Mouse (Mus musculus) brown adipose tissue, adult 24 weeks (tissue): Measurements from ENCODE around the gene Fzd7. TPM values are rescaled to one million over a fixed set of nuclear protein-coding genes. Genes with fewer than 3 reads are reported as not detected.

Experiments
- H3K27ac ChIP-seq: fragments of 200-500 bp; replicated peaks from 2 replicates; pipeline ENCODE4 v1.5.1; 2012; ENCODE audit warnings: low read depth, mild to moderate bottlenecking, low read length
- H3K4me1 ChIP-seq: fragments of 200-500 bp; 2 replicates; pipeline ENCODE4 v1.6.1; 2012; ENCODE audit warnings: low read length, mixed read lengths; ENCODE audit not compliant: control insufficient read depth, insufficient read depth, insufficient read length
- H3K4me3 ChIP-seq: fragments of 200-500 bp; 2 replicates; pipeline ENCODE4 v1.5.1; 2012; ENCODE audit warnings: low read depth, mild to moderate bottlenecking, low read length, moderate library complexity; ENCODE audit not compliant: insufficient read depth
- polyA plus RNA-seq: library from polyadenylated mRNA; stranded (reverse); fragments of >200 nt; gene quantifications from 2 replicates; pipeline ENCODE4 v1.2.4, GENCODE M21; 2012; ENCODE audit not compliant: missing spikeins, insufficient read depth, insufficient read length

The Fzd7 gene
- polyA plus RNA-seq, 1 experiment: 6.4 TPM

DNA sequence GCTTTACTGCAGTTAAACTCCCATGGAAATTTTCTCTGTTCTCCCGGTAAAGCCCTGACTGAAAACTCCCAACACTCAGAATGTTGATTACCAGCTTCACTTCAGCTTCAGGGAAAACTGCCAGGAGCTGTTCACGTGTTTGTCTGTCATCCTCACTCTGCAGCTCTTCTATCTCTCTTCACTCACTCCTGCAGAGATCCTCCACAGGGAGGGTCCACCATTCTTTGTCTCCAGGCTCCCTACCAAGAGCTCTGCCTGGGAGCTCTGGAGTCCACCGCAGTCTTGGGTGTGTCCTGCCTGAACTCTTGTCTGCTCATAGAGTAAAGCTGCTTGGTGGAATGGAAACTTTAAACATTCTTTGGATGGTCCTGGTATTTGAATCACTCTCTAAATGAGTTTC, 25.4 kb upstream of the Fzd7 start:
- Histone ChIP-seq H3K4me3 (no peak overlapping the region), H3K4me1 (no peaks in the 10 kb centered on the region; the same call in 1 of the 2 replicates), H3K27ac (no peak overlapping the region)

DNA sequence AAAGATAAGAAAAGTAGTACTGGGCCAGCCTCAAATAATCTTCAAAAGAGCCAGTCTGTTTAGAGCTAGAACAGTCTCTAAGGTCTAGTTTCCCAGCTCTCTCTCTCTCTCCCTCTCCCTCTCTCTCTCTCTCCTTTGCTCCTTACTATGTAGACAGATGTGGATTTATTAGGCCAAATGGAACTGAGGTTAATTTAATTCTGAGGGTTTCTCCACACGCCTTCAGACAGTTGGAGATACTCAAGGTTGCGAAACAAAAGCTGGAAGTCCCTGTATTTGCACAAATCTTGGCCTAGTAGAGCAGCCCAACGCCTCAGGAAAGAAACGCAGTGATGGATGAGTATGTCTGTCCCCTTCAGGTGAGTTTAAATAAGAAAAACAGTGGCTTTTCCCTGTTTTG, 24.4 kb upstream of the Fzd7 start:
- H3K4me1 ChIP-seq: no peaks in the 10 kb centered on the region; the same call in 1 of the 2 replicates
- no peak overlapping the region for H3K27ac ChIP-seq
- no peak overlapping the region for H3K4me3 ChIP-seq

DNA sequence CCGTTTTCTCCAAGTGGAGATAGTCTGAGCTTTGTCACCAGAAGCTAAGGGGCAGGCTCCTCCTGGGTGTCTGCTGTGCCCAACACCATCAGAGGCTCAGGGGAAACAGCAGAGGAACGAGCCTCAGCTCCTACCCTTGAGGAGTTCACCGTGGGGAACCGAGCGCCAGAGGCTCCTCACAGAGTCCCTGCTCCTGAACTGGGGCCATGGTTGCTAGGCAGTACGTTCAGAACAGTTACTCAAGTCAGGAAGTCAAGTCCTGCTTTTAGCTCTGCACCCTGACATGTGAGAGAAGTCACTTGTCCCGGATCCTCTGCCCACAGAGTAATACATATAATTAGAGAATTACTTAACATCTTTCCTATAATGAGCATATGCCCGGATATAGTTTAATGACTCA, 23.3 kb upstream of the Fzd7 start:
- no peak overlapping the region for H3K27ac ChIP-seq
- H3K4me3 ChIP-seq: no peak overlapping the region

DNA sequence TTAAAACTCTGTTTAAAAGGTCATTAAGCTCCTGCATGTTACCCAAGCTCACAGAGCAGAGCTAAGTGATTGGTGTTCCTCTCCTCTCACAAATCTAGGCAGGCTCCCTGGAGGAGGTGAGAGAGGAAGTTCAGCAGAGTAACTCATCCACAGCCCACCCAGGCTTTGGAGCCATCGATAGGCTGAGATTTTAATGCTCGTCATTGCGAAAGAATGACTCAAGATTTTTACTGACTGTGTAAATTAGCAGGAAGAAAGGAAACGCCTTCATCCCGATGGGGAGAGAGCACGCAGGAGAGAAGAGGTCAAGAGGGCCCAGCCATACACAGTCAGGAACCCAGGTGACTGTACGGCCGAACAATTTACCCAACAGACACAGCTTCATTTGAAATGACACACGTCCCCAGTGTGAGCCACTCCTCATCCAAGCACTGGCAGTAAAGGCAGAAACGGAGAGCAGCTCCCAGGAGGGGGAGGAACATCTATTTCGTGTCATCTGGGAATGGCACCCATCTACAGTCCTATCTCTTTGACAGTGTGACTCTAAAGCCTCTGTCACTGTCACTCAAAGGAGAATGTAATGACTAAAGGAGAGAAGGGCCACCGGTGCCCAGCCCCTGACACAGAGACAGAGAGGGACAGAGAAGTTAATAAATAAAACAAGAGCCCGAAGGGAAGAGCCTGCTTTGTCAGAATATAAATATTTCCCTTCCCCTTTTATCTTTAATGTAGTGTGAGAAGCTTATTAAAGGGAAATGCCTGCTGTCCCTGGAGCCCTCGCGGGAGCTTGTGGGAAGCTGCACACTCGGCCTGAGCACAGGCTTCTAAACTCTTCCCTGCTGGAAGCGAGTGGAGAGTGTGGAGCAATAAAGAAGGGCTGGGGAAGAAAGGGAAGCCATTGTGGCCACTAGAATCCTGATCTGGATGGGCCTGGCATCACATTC, 17.3 kb upstream of the Fzd7 start:
- Histone ChIP-seq H3K4me1 (no peaks in the 10 kb centered on the region), H3K4me3 (no peak overlapping the region), H3K27ac (no peak overlapping the region)

More for the DNA sequence above, 23.3 kb upstream of the Fzd7 start:
- no peaks in the 10 kb centered on the region; the same call in 1 of the 2 replicates for H3K4me1 ChIP-seq

DNA sequence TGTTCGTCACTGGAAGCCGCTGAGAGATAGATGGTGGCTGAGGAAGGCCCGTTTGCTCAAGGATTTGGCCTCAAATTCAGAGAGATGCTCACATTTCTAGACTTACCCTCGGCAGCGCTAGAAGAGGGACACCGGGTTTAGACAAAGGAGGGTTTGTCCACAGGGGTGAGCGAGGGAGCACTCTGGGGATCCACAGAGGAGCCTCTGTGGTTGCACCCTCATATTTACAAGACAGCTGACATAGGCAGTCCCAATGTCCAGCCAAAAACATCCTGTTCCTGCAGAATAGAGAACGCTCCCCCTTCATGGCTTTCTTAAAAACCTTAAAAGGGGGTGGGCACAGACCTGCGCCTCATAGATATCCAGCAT, 16.6 kb upstream of the Fzd7 start:
- Histone ChIP-seq H3K4me1 (no peaks in the 10 kb centered on the region), H3K4me3 (no peak overlapping the region), H3K27ac (no peak overlapping the region)

DNA sequence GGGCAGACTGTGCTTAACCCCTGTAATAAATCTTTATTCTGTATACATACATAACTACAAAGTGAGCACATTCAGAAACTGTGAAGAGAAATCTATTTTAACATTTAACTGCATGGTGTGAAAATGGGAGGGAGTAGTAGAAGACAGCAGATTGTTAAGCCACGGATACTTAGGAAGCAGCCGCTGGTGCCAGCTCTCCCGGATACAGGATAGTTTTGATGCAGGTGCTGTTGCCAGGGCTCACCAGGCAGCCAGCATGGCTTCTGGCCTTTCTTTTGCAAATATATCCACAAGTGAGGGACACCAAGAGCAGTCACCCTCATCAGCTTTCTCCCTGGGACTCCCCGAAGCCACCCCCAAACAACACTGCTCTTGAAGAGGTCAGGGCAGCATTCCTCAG, 13.1 kb upstream of the Fzd7 start:
- no peak overlapping the region for H3K4me3 ChIP-seq
- H3K27ac ChIP-seq: no peak overlapping the region
- no peaks in the 10 kb centered on the region for H3K4me1 ChIP-seq

DNA sequence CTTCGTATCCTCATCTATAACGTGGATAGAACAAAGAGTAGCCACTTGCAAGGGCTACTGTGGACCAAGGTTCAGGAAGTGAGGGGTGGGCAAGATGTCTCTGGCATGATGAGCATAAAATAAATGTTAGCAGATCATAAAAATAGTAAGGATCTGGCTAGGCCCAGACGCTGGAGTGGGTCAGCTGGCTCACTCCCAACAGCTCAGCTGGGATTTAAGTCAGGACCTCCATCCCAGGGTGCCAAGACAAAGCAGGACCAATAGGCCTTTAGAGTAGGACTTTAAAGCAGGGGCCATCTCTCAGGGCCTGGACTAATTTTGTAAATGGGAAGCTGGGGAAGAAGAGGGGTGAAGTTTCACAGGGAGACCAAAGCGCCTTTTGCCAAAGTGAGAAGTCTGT, 11.5 kb upstream of the Fzd7 start:
- H3K4me1 ChIP-seq: no peaks in the 10 kb centered on the region
- H3K27ac ChIP-seq: no peak overlapping the region
- H3K4me3 ChIP-seq: no peak overlapping the region

DNA sequence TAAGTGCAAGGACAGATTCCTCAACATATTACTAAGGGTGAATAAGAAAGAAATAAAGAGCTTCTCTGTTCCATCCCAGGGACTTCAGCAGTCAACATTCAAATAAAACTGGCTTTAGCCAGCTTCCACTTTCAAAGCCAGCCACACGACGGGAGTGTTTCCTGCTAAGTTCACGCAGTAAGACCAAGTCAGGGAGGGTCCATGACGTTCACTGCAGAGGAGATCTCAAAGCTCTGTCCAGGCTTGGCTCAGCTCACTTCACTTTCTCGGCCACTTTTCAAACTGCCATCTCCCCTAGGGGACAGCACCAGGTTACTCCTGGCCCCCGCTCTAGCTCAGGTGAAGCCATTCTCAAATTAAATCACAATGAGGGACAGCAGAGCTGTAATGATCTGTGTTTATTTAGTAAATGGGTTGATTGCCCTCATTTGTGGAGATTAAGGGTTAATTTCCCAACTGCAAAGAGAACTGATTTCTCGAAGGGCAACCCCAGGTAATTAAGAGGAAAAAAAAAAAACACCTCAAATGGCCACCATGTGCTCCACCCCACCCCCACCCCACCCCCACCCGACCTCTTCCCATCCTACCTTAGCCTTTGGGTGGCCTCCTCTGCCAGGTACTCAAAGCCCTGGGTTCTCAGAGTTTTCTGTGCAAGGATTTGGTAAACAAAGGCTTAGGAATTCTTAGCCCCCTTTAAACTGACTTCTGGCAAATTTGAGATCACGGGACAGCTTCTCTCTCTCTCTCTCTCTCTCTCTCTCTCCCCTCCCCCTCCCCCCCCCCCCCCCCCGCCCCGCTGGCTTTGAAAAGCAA, 9.7 kb upstream of the Fzd7 start:
- no peak overlapping the region for H3K4me3 ChIP-seq
- no peaks in the 10 kb centered on the region for H3K4me1 ChIP-seq
- H3K27ac ChIP-seq: no peak overlapping the region

DNA sequence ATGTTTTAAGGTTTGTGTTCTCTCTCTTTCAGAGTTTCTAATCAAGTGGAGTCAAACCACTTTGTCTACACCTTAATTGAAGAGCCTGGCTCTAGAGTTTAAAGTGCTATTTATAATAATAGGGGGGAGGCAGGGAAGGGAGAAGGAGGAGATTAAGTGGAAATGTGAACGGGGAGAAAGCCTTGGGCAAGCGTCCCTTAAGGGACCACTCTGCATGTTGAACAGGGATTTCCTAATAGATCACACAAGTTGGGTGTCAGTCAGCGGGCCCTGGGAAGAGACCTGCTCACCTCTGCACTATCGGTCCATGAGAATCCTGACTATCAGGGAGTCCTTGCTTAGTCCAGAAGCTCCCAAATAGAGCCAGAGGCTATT, 9.1 kb upstream of the Fzd7 start:
- H3K4me1 ChIP-seq: no peaks in the 10 kb centered on the region

DNA sequence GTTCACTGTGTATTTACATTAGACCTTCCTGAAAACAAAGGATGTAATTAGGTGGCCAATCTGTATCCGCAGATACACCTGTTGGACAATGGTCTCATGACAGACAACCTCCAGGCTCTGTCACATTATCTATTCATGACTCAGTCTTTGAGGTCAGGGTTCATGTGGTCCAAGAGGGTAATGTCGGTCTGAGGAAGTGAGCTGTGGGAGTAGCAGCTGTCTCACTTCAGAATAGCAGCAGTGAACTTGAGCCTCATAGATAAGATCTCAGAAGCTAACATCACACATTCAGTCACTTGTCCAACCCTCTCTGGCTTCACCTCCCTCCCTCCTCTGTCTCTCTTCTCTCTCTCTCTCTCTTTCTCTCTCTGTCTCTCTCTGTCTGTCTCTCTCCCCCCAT, 6.6 kb upstream of the Fzd7 start:
- H3K4me1 ChIP-seq: no peaks in the 10 kb centered on the region
- H3K4me3 ChIP-seq: no peak overlapping the region
- H3K27ac ChIP-seq: no peak overlapping the region

More for the DNA sequence above, 9.1 kb upstream of the Fzd7 start:
- no peak overlapping the region for H3K27ac ChIP-seq
- no peak overlapping the region for H3K4me3 ChIP-seq

DNA sequence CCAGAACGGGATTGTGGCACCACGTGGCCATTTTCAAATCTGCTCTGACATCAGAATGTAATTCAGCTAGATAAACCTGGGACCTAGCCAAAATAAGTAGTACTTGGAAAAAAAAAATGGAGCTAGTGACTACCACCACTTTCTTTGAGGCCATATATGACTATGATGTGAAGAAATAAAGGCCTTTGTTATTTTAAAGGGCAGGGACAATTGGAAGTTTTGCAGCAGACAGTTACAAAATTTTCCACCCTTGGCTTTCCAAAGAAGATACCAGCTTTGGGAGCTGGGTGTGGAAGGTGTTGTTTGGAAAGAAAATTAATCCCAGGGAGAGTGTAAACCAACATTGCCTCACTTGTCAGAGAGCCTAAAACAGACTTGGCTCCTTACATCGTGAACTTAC, 3.3 kb upstream of the Fzd7 start:
- Histone ChIP-seq H3K4me1 (peaks cover 1% of the 10 kb centered on the region; the same call in 1 of the 2 replicates), H3K4me3 (no peak overlapping the region), H3K27ac (no peak overlapping the region)

DNA sequence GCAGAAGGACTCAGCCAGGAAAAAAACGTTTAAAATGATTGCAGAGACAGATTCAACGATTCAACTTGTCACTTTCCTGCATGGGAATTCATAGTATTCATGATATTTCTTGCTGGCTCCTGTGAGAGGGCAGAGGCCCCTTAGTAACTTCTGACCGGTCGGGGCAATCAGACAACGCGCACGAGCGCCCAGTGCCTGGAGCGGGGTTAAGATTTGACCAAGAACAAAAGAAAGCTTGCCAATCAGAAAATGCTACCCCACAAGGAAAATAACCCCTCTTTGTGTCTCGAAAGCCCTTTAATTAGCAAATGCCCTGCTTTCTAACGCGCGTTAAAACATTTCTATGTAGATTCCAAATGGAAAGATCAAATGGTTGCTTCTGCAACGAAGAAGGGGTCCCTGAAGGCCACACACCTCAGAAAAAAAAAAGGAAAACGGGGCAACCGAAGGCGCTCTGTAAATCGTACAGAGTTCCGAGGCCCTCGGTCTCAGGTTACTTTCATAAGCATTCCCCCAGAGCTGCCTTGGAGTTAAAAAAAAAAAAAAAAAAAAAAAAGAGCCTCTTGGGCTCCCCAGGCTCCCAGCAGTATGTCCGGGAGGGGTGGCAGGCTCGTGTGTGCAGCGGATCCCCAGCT, 1.3 kb upstream of the Fzd7 start:
- peaks cover 6% of the 10 kb centered on the region; the same call in 1 of the 2 replicates for H3K4me1 ChIP-seq
- H3K27ac ChIP-seq: peak overlapping the region; percentile 92
- peak overlapping the region; percentile 73 for H3K4me3 ChIP-seq

DNA sequence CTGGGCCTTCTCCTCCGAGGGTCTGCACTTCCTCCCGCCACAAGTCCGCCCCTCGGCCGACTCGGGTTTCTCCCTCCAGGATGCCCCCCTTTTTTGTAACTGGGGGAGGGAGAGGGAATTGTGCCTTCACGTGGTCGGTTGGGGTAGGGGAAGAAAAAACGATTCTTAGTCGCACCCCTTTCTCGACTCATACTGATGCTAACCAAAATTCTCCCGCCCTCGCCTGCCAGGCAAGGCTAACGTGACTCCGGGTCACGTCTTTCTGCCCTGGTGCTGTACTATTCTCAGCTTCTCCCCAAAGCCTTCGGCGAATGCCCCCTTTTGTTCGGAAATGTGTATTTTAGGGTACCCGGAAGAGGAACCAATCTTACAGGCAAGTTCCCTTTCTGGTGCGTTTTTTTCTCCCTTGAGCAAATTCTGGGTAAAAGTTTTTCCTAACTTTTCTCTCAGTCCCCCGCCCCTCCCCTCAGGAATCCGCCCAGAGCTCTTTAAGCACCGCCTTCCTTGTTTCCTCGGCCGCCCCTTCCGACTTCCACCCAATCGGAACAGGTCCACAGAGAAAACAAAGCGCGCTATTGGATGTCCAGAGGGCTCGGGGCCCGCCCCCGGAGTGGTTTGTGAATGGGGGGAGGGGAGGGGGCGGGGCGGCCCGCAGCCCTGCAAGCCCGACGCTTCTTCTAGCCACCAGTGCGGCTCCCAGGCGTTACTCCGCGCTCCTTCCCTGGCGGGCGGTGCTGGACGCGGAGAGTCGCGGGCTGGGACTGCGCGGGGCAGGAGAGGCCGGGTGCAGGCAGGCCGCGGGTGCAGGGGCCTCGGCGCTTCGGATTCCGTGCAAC, 550 bp upstream of the Fzd7 start:
- H3K4me1 ChIP-seq: peaks cover 6% of the 10 kb centered on the region; the same call in 1 of the 2 replicates
- peak overlapping the region; percentile 89 for H3K4me3 ChIP-seq
- H3K27ac ChIP-seq: peak overlapping the region; percentile 92

DNA sequence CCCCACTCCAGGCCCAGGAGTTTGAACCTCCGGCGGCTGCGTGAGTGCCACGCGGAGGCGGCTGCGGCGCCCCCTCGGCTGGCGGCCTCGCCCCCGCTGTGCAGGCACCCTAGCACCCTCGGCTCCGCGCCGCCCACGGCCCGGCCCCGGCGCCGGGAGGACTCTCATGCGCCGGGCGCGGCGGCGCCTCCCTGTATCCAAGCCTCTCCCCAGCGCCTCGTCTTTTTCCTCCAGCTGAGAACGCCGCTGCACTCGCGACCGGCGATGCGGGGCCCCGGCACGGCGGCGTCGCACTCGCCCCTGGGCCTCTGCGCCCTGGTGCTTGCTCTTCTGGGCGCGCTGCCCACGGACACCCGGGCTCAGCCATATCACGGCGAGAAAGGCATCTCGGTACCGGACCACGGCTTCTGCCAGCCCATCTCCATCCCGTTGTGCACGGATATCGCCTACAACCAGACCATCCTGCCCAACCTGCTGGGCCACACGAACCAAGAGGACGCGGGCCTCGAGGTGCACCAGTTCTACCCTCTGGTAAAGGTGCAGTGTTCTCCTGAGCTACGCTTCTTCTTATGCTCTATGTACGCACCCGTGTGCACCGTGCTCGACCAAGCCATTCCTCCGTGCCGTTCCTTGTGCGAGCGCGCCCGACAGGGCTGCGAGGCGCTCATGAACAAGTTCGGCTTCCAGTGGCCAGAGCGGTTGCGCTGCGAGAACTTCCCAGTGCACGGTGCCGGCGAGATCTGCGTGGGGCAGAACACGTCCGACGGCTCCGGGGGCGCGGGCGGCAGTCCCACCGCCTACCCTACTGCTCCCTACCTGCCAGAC, 684 bp downstream of the Fzd7 start:
- Histone ChIP-seq H3K4me3 (peak overlapping the region; percentile 89), H3K27ac (peak overlapping the region; percentile 42), H3K4me1 (peaks cover 9% of the 10 kb centered on the region)
